Mouse (Mus musculus): ENCODE data around the gene Atp6ap1l. TPM values are rescaled to one million over a fixed set of nuclear protein-coding genes. Genes with fewer than 3 reads are reported as not detected.

Gene Atp6ap1l
- total RNA-seq, 2 experiments from 2014 or later, result 27.4 to 33.0 TPM

- DNase-seq (ENCODE audit: low spot score in 2 of 2), result peak in 1 of 2 experiments; percentile 76
- intact Hi-C loops (cut with DNase I), result no loop called here
Measured at GRCm38 (mm10) chr13:90896098-90896497, 9.1 kb downstream of the Atp6ap1l start.

GRCm38 (mm10) chr13:90894819-90895218 is 10.3 kb downstream of the Atp6ap1l start:
- intact Hi-C loops (cut with DNase I), result no loop called here

GRCm38 (mm10) chr13:90890111-90890510 is 15.0 kb downstream of the Atp6ap1l start:
- intact Hi-C loops (cut with DNase I), result no loop called here
- no peak for DNase-seq (ENCODE audit: low spot score in 2 of 2)

More at GRCm38 (mm10) chr13:90894819-90895218, 10.3 kb downstream of the Atp6ap1l start:
- peak in 1 of 2 experiments; percentile 50 for DNase-seq (ENCODE audit: low spot score in 2 of 2)

- intact Hi-C loops (cut with DNase I), result loop anchor here (2.0 to 5.0 kb wide), 3 partner anchors 1109 to 1339 kb away; no protein-coding TSS in a partner anchor
Measured at GRCm38 (mm10) chr13:90886568-90886983, 18.6 kb downstream of the Atp6ap1l start.

GRCm38 (mm10) chr13:90885856-90886532 is 19.2 kb downstream of the Atp6ap1l start:
- intact Hi-C loops (cut with DNase I), result loop anchor here (2.0 to 5.0 kb wide), 3 partner anchors 1109 to 1339 kb away; no protein-coding TSS in a partner anchor
- DNase-seq (ENCODE audit: low spot score in 2 of 2), result no peak

More at GRCm38 (mm10) chr13:90886568-90886983, 18.6 kb downstream of the Atp6ap1l start:
- DNase-seq (ENCODE audit: low spot score in 2 of 2), result peak; percentile 79 to 85

- intact Hi-C loops (cut with DNase I), result no loop called here
- DNase-seq (ENCODE audit: low spot score in 2 of 2), result no peak
Measured at GRCm38 (mm10) chr13:90881727-90882429, 23.3 kb downstream of the Atp6ap1l start.

- intact Hi-C loops (cut with DNase I), result no loop called here
- no peak for DNase-seq (ENCODE audit: low spot score in 2 of 2)
Measured at GRCm38 (mm10) chr13:90871579-90871978, 33.6 kb downstream of the Atp6ap1l start.

GRCm38 (mm10) chr13:90869157-90869556 is 36.0 kb downstream of the Atp6ap1l start:
- no peak for DNase-seq (ENCODE audit: low spot score in 2 of 2)
- intact Hi-C loops (cut with DNase I), result no loop called here

- peak in 1 of 2 experiments; percentile 31 for DNase-seq (ENCODE audit: low spot score in 2 of 2)
- intact Hi-C loops (cut with DNase I), result no loop called here
Measured at GRCm38 (mm10) chr13:90862138-90862537, 43.0 kb downstream of the Atp6ap1l start.

- peak in 1 of 2 experiments; percentile 80 for DNase-seq (ENCODE audit: low spot score in 2 of 2)
- intact Hi-C loops (cut with DNase I), result no loop called here
Measured at GRCm38 (mm10) chr13:90860888-90861431, 44.2 kb downstream of the Atp6ap1l start.

- DNase-seq (ENCODE audit: low spot score in 2 of 2), result no peak
- intact Hi-C loops (cut with DNase I), result no loop called here
Measured at GRCm38 (mm10) chr13:90852727-90853630, 52.2 kb downstream of the Atp6ap1l start.

GRCm38 (mm10) chr13:90851795-90852194 is 53.4 kb downstream of the Atp6ap1l start:
- intact Hi-C loops (cut with DNase I), result no loop called here
- DNase-seq (ENCODE audit: low spot score in 2 of 2), result no peak

GRCm38 (mm10) chr13:90844191-90844590 is 61.0 kb downstream of the Atp6ap1l start:
- intact Hi-C loops (cut with DNase I), result loop anchor here (5.0 kb wide), 1 partner anchor 1297 kb away; no protein-coding TSS in a partner anchor
- no peak for DNase-seq (ENCODE audit: low spot score in 2 of 2)

- intact Hi-C loops (cut with DNase I), result loop anchor here (5.0 kb wide), 1 partner anchor 1296 kb away; no protein-coding TSS in a partner anchor
- DNase-seq (ENCODE audit: low spot score in 2 of 2), result no peak
Measured at GRCm38 (mm10) chr13:90843412-90843811, 61.7 kb downstream of the Atp6ap1l start.

- intact Hi-C loops (cut with DNase I), result loop anchor here (2.0 to 5.0 kb wide), 4 partner anchors 1062 to 1294 kb away; no protein-coding TSS in a partner anchor
- no peak for DNase-seq (ENCODE audit: low spot score in 2 of 2)
Measured at GRCm38 (mm10) chr13:90841213-90841553, 64.0 kb downstream of the Atp6ap1l start.

- DNase-seq (ENCODE audit: low spot score in 2 of 2), result peak; percentile 57 to 68
- intact Hi-C loops (cut with DNase I), result loop anchor here (2.0 to 5.0 kb wide), 4 partner anchors 1062 to 1293 kb away; no protein-coding TSS in a partner anchor
Measured at GRCm38 (mm10) chr13:90840530-90841212, 64.5 kb downstream of the Atp6ap1l start.

- intact Hi-C loops (cut with DNase I), result no loop called here
Measured at GRCm38 (mm10) chr13:90833641-90834207, 71.4 kb downstream of the Atp6ap1l start.

More at GRCm38 (mm10) chr13:90833641-90834207, 71.4 kb downstream of the Atp6ap1l start:
- DNase-seq (ENCODE audit: low spot score in 2 of 2), result no peak

Measured in left cerebral cortex, postnatal 25 days (tissue).